Mouse (Mus musculus) megakaryocyte, embryonic 14.5 days (primary cell): ENCODE results near the gene Spc25.

Experiments used
- FLI1 ChIP-seq: IDR thresholded peaks from 2 replicates; pipeline ENCODE4 v1.6.1; 2012; ENCODE audit warnings: low read length, inconsistent platforms, mixed read lengths
- GATA1 ChIP-seq: IDR thresholded peaks from 3 replicates; pipeline ENCODE4 v1.6.1; 2012; ENCODE audit warnings: mixed read lengths, low read length, inconsistent platforms, borderline replicate concordance

DNA sequence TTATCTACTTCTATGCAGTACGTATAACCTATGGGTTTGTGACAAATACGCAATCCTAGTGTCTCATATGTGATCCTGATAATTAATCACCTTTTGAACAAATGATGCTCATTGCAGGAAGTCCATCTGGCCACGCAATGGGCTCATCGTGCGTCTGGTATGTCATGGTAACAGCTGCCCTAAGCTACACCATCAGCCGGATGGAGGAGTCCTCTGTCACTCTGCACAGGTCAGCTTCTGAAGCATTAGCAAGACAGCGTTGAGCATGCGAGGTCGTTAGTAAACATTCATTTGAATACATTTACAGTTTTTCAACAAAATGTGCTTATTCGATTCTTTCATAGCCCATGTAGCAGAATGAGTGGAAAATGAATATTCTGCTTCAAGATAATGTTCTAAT, 16.8 kb upstream of the Spc25 start:
- TF ChIP-seq GATA1 (no peak), FLI1 (no peak)
